Mouse (Mus musculus) ES-Bruce4 (cell line): Measurements from ENCODE around the gene Tmem178. TPM values are rescaled to one million over a fixed set of nuclear protein-coding genes. Genes with fewer than 3 reads are reported as not detected.

Experiments
- H3K27ac ChIP-seq: 2 replicates; pipeline ENCODE4 v1.5.1; 2012; ENCODE audit warnings: low read length, inconsistent platforms; ENCODE audit not compliant: insufficient read depth
- H3K27me3 ChIP-seq: 2 replicates; pipeline ENCODE4 v1.6.1; 2012; ENCODE audit warnings: mild to moderate bottlenecking, low read length, inconsistent platforms; ENCODE audit not compliant: control insufficient read depth, poor library complexity, insufficient read depth, severe bottlenecking
- H3K36me3 ChIP-seq: 2 replicates; pipeline ENCODE4 v1.6.1; 2012; ENCODE audit warnings: inconsistent platforms, mild to moderate bottlenecking, low read length, moderate library complexity; ENCODE audit not compliant: control insufficient read depth, poor library complexity, insufficient read depth, severe bottlenecking
- H3K4me1 ChIP-seq: one replicate; pipeline ENCODE4 v1.8.1; 2011; ENCODE audit warnings: low read length; ENCODE audit not compliant: control insufficient read depth, insufficient read depth
- H3K4me3 ChIP-seq: 2 replicates; pipeline ENCODE4 v1.5.1; 2011; ENCODE audit warnings: low read depth, mild to moderate bottlenecking, low read length
- H3K9ac ChIP-seq: 2 replicates; pipeline ENCODE4 v1.6.1; 2012; ENCODE audit warnings: low read depth, mild to moderate bottlenecking, inconsistent platforms; ENCODE audit not compliant: poor library complexity, severe bottlenecking
- H3K9me3 ChIP-seq: replicated peaks from 2 replicates; pipeline ENCODE4 v1.6.1; 2012; ENCODE audit warnings: mild to moderate bottlenecking, low read length, inconsistent platforms; ENCODE audit not compliant: control insufficient read depth, poor library complexity, insufficient read depth, severe bottlenecking
- CTCF ChIP-seq: IDR thresholded peaks from one replicate; pipeline ENCODE4 v1.8.1; 2011; ENCODE audit warnings: low read depth, low read length
- EP300 ChIP-seq: IDR thresholded peaks from 2 replicates; pipeline ENCODE4 v1.6.1; 2011; ENCODE audit warnings: low read depth, low read length; ENCODE audit not compliant: insufficient read depth
- POLR2A ChIP-seq: IDR thresholded peaks from one replicate; pipeline ENCODE4 v1.8.1; 2011; ENCODE audit warnings: low read length; ENCODE audit not compliant: insufficient read depth
- polyA plus RNA-seq: library from polyadenylated mRNA; stranded (reverse); fragments of >200 nt; gene quantifications from 2 replicates; pipeline ENCODE4 v1.2.4, GENCODE M21; 2011; ENCODE audit warnings: low read depth; ENCODE audit not compliant: missing spikeins, insufficient read depth, insufficient read length

Tmem178 gene
- polyA plus RNA-seq, 1 experiment: not detected

- Histone ChIP-seq H3K27me3 (no peaks in the 10 kb centered on the region), H3K9ac (no peak overlapping the region), H3K9me3 (no peaks in the 10 kb centered on the region), H3K36me3 (no peaks in the 10 kb centered on the region), H3K4me1 (no peaks in the 10 kb centered on the region), H3K27ac (no peak overlapping the region), H3K4me3 (no peak overlapping the region)
- no peak for TF ChIP-seq EP300
- no peak for TF ChIP-seq CTCF
- TF ChIP-seq POLR2A: no peak
Measured at GRCm38 (mm10) chr17:81010844-81011685, 66.6 kb downstream of the Tmem178 start.

GRCm38 (mm10) chr17:81015814-81016447 lies 71.5 kb downstream of the Tmem178 start:
- Histone ChIP-seq H3K27me3 (no peaks in the 10 kb centered on the region), H3K36me3 (no peaks in the 10 kb centered on the region), H3K4me3 (no peak overlapping the region), H3K27ac (no peak overlapping the region), H3K9me3 (no peaks in the 10 kb centered on the region), H3K4me1 (no peaks in the 10 kb centered on the region), H3K9ac (no peak overlapping the region)
- TF ChIP-seq POLR2A: no peak
- TF ChIP-seq EP300: no peak
- TF ChIP-seq CTCF: no peak

GRCm38 (mm10) chr17:81017132-81017531 lies 72.7 kb downstream of the Tmem178 start:
- Histone ChIP-seq H3K36me3 (no peaks in the 10 kb centered on the region), H3K27me3 (no peaks in the 10 kb centered on the region), H3K9me3 (no peaks in the 10 kb centered on the region), H3K4me1 (no peaks in the 10 kb centered on the region), H3K27ac (no peak overlapping the region), H3K4me3 (no peak overlapping the region), H3K9ac (no peak overlapping the region)
- TF ChIP-seq POLR2A (no peak), EP300 (no peak), CTCF (no peak)

- H3K27ac ChIP-seq: no peak overlapping the region
- peaks cover 5% of the 10 kb centered on the region for H3K36me3 ChIP-seq
- H3K4me3 ChIP-seq: no peak overlapping the region
- no peak overlapping the region for H3K9ac ChIP-seq
- no peaks in the 10 kb centered on the region for H3K9me3 ChIP-seq
- TF ChIP-seq POLR2A (no peak), CTCF (no peak), EP300 (no peak)
- no peaks in the 10 kb centered on the region for H3K4me1 ChIP-seq
- no peaks in the 10 kb centered on the region for H3K27me3 ChIP-seq
Measured at GRCm38 (mm10) chr17:81027331-81027730, 82.9 kb downstream of the Tmem178 start.

GRCm38 (mm10) chr17:81031830-81032442 lies 87.5 kb downstream of the Tmem178 start:
- no peaks in the 10 kb centered on the region for H3K4me1 ChIP-seq
- H3K27me3 ChIP-seq: no peaks in the 10 kb centered on the region; the same call in 1 of the 2 replicates
- TF ChIP-seq EP300 (no peak), POLR2A (no peak), CTCF (no peak)
- no peaks in the 10 kb centered on the region for H3K9me3 ChIP-seq
- H3K27ac ChIP-seq: no peak overlapping the region
- no peak overlapping the region for H3K9ac ChIP-seq
- H3K4me3 ChIP-seq: no peak overlapping the region
- H3K36me3 ChIP-seq: no peaks in the 10 kb centered on the region; the same call in none of the 2 replicates
